Mouse (Mus musculus) embryonic facial prominence, embryonic 12.5 days (tissue): Measurements from ENCODE around the gene Car14. TPM values are rescaled to one million over a fixed set of nuclear protein-coding genes. Genes with fewer than 3 reads are reported as not detected.
"Not testable (repeated sequence)": the region's sequence is repeated elsewhere in the genome, so short reads cannot be mapped to it uniquely, and the experiment has no call there.

ENCODE experiments used
- ATAC-seq: fragments of 200-750 bp; cut with Nextera tagmentation; 2 replicates; pipeline ENCODE4 v1.8.0; 2017; ENCODE audit not compliant: insufficient number of reproducible peaks, insufficient read depth, low FRiP score, low TSS enrichment
- H3K27ac ChIP-seq: fragments of 300-500 bp; sonication (generic); 2 replicates; pipeline ENCODE4 v1.5.1; 2016; ENCODE audit warnings: mild to moderate bottlenecking
- H3K27me3 ChIP-seq: fragments of 300-500 bp; sonication (generic); 2 replicates; pipeline ENCODE4 v1.6.1; 2016; ENCODE audit warnings: mild to moderate bottlenecking, moderate library complexity
- H3K36me3 ChIP-seq: fragments of 300-500 bp; sonication (generic); 2 replicates; pipeline ENCODE4 v1.6.1; 2016; ENCODE audit warnings: mild to moderate bottlenecking
- H3K4me1 ChIP-seq: fragments of 300-500 bp; sonication (generic); 2 replicates; pipeline ENCODE4 v1.6.1; 2016
- H3K4me2 ChIP-seq: fragments of 300-500 bp; sonication (generic); replicated peaks from 2 replicates; pipeline ENCODE4 v1.6.1; 2016; ENCODE audit warnings: mild to moderate bottlenecking, moderate library complexity
- H3K4me3 ChIP-seq: fragments of 300-500 bp; sonication (generic); 2 replicates; pipeline ENCODE4 v1.5.1; 2016; ENCODE audit warnings: mild to moderate bottlenecking
- H3K9ac ChIP-seq: fragments of 300-500 bp; sonication (generic); 2 replicates; pipeline ENCODE4 v1.6.1; 2016; ENCODE audit warnings: mild to moderate bottlenecking, moderate library complexity
- H3K9me3 ChIP-seq: fragments of 300-500 bp; sonication (generic); 2 replicates; pipeline ENCODE4 v1.6.1; 2016; ENCODE audit warnings: mild to moderate bottlenecking, moderate library complexity
- WGBS: fragments of 180-500 bp; shearing (Covaris S2); methylation state at CpG from one replicate; pipeline ENCODE4 v1.1.7; 2016; 5-methylcytosine and 5-hydroxymethylcytosine counted together
- polyA plus RNA-seq: library from polyadenylated mRNA; unstranded; fragments of >200 nt; fragmentation: Nextera tagmentation; extraction: Ambion mirVana; gene quantifications from 2 replicates; pipeline ENCODE4 v1.2.1, GENCODE M21; 2016

Gene Car14
- polyA plus RNA-seq, 1 experiment from 2014 or later, result 36.4 TPM

GRCm38 (mm10) chr3:95865050-95865449 is 39.4 kb downstream of the Car14 start:
- no peak overlapping the region for H3K4me2 ChIP-seq
- H3K9me3 ChIP-seq, result no peaks in the 10 kb centered on the region
- no peaks in the 10 kb centered on the region for H3K27me3 ChIP-seq
- no peak overlapping the region for H3K9ac ChIP-seq
- peaks cover 1% of the 10 kb centered on the region; the same call in 1 of the 2 replicates for H3K4me1 ChIP-seq
- no peak for ATAC-seq
- 93% methylated on average over 5 of the region's 5 CpGs for WGBS
- H3K27ac ChIP-seq, result no peak overlapping the region
- no peak overlapping the region for H3K4me3 ChIP-seq
- H3K36me3 ChIP-seq, result peaks cover 43% of the 10 kb centered on the region

GRCm38 (mm10) chr3:95863578-95863977 is 40.9 kb downstream of the Car14 start:
- 74% methylated on average over 7 of the region's 7 CpGs for WGBS
- no peak for ATAC-seq
- no peaks in the 10 kb centered on the region for H3K27me3 ChIP-seq
- no peak overlapping the region for H3K4me2 ChIP-seq
- H3K27ac ChIP-seq, result no peak overlapping the region
- H3K9ac ChIP-seq, result no peak overlapping the region
- H3K4me3 ChIP-seq, result no peak overlapping the region
- H3K9me3 ChIP-seq, result no peaks in the 10 kb centered on the region
- peaks cover 32% of the 10 kb centered on the region for H3K36me3 ChIP-seq
- no peaks in the 10 kb centered on the region for H3K4me1 ChIP-seq

GRCm38 (mm10) chr3:95861796-95862195 is 42.7 kb downstream of the Car14 start:
- Histone ChIP-seq H3K4me3 (no peak overlapping the region), H3K9ac (no peak overlapping the region), H3K27ac (no peak overlapping the region), H3K36me3 (peaks cover 16% of the 10 kb centered on the region), H3K9me3 (no peaks in the 10 kb centered on the region), H3K4me2 (no peak overlapping the region), H3K27me3 (no peaks in the 10 kb centered on the region), H3K4me1 (no peaks in the 10 kb centered on the region)
- no peak for ATAC-seq
- 34% methylated on average over 2 of the region's 2 CpGs for WGBS

GRCm38 (mm10) chr3:95861216-95861615 is 43.3 kb downstream of the Car14 start:
- Histone ChIP-seq H3K9me3 (no peaks in the 10 kb centered on the region), H3K27ac (no peak overlapping the region), H3K4me1 (no peaks in the 10 kb centered on the region), H3K4me3 (no peak overlapping the region), H3K9ac (no peak overlapping the region), H3K4me2 (no peak overlapping the region), H3K36me3 (peaks cover 12% of the 10 kb centered on the region; the same call in 1 of the 2 replicates), H3K27me3 (no peaks in the 10 kb centered on the region)
- WGBS, result 80% methylated on average over 10 of the region's 10 CpGs
- no peak for ATAC-seq

GRCm38 (mm10) chr3:95860323-95860722 is 44.2 kb downstream of the Car14 start:
- no peak overlapping the region for H3K9ac ChIP-seq
- no peaks in the 10 kb centered on the region for H3K4me1 ChIP-seq
- H3K4me2 ChIP-seq, result no peak overlapping the region
- H3K27ac ChIP-seq, result no peak overlapping the region
- WGBS, result 81% methylated on average over 3 of the region's 3 CpGs
- peaks cover 8% of the 10 kb centered on the region; the same call in 1 of the 2 replicates for H3K36me3 ChIP-seq
- ATAC-seq, result no peak
- no peak overlapping the region for H3K4me3 ChIP-seq
- no peaks in the 10 kb centered on the region for H3K27me3 ChIP-seq
- no peaks in the 10 kb centered on the region for H3K9me3 ChIP-seq

GRCm38 (mm10) chr3:95858278-95858677 is 46.2 kb downstream of the Car14 start:
- not testable (repeated sequence) for H3K27me3 ChIP-seq, H3K9ac ChIP-seq, H3K4me1 ChIP-seq, H3K9me3 ChIP-seq, ATAC-seq, H3K27ac ChIP-seq, H3K4me2 ChIP-seq, H3K4me3 ChIP-seq, H3K36me3 ChIP-seq
- WGBS, result 84% methylated on average over 3 of the region's 3 CpGs

GRCm38 (mm10) chr3:95857050-95857449 is 47.4 kb downstream of the Car14 start:
- 95% methylated on average over 1 of the region's 1 CpGs for WGBS
- not testable (repeated sequence) for H3K9me3 ChIP-seq, H3K4me3 ChIP-seq, ATAC-seq, H3K27me3 ChIP-seq, H3K4me1 ChIP-seq, H3K9ac ChIP-seq, H3K4me2 ChIP-seq, H3K27ac ChIP-seq
- H3K36me3 ChIP-seq, result peaks cover 14% of the 10 kb centered on the region

- H3K4me2 ChIP-seq, result peak overlapping the region; percentile 67
- H3K27me3 ChIP-seq, result no peaks in the 10 kb centered on the region
- H3K9me3 ChIP-seq, result no peaks in the 10 kb centered on the region
- H3K9ac ChIP-seq, result peak overlapping the region; percentile 87
- peak overlapping the region; percentile 77 for H3K27ac ChIP-seq
- H3K36me3 ChIP-seq, result peaks cover 22% of the 10 kb centered on the region
- peaks cover 4% of the 10 kb centered on the region for H3K4me1 ChIP-seq
- no peak for ATAC-seq
- 21% methylated on average over 7 of the region's 7 CpGs for WGBS
- peak overlapping the region; percentile 89 for H3K4me3 ChIP-seq
Observed at GRCm38 (mm10) chr3:95856115-95856514, 48.4 kb downstream of the Car14 start.

GRCm38 (mm10) chr3:95855502-95856089 is 48.9 kb downstream of the Car14 start, which contains the start of gene Prpf3:
TSS of gene Prpf3 (minus strand) at chr3:95855885.
- Histone ChIP-seq H3K27me3 (no peaks in the 10 kb centered on the region), H3K4me3 (peak within 1 kb of the TSS; percentile 89), H3K4me2 (peak within 1 kb of the TSS; percentile 67), H3K36me3 (peaks cover 27% of the 10 kb centered on the region), H3K27ac (peak within 1 kb of the TSS; percentile 77), H3K9me3 (no peaks in the 10 kb centered on the region), H3K4me1 (peaks cover 4% of the 10 kb centered on the region), H3K9ac (peak within 1 kb of the TSS; percentile 87)
- peak; percentile 95 for ATAC-seq
- 1% methylated on average over 56 of the region's 56 CpGs for WGBS

GRCm38 (mm10) chr3:95851317-95851716 is 53.2 kb downstream of the Car14 start:
- H3K9ac ChIP-seq, result no peak overlapping the region
- no peak for ATAC-seq
- WGBS, result 96% methylated on average over 8 of the region's 8 CpGs
- no peaks in the 10 kb centered on the region for H3K9me3 ChIP-seq
- H3K4me1 ChIP-seq, result peaks cover 4% of the 10 kb centered on the region
- H3K4me3 ChIP-seq, result no peak overlapping the region
- H3K4me2 ChIP-seq, result no peak overlapping the region
- no peaks in the 10 kb centered on the region for H3K27me3 ChIP-seq
- peaks cover 67% of the 10 kb centered on the region for H3K36me3 ChIP-seq
- no peak overlapping the region for H3K27ac ChIP-seq

- H3K36me3 ChIP-seq, result peaks cover 73% of the 10 kb centered on the region
- no peak overlapping the region for H3K27ac ChIP-seq
- no peak for ATAC-seq
- H3K4me1 ChIP-seq, result peaks cover 4% of the 10 kb centered on the region
- H3K4me3 ChIP-seq, result no peak overlapping the region
- no peak overlapping the region for H3K9ac ChIP-seq
- H3K27me3 ChIP-seq, result no peaks in the 10 kb centered on the region
- no peaks in the 10 kb centered on the region for H3K9me3 ChIP-seq
- H3K4me2 ChIP-seq, result no peak overlapping the region
- 89% methylated on average over 4 of the region's 4 CpGs for WGBS
Observed at GRCm38 (mm10) chr3:95850611-95851010, 53.9 kb downstream of the Car14 start.
